Mouse (Mus musculus) T-helper 1 cell (primary cell): Measurements from ENCODE around the gene Galnt16.

Experiments
- in situ Hi-C: fragments of 300-600 bp; cut with MboI, MseI; formaldehyde crosslinking; loops from one replicate; pipeline ENCODE4 v1.15.1; 2025; ENCODE audit warnings: high pct_unique_total_duplicates

Gene Galnt16

DNA sequence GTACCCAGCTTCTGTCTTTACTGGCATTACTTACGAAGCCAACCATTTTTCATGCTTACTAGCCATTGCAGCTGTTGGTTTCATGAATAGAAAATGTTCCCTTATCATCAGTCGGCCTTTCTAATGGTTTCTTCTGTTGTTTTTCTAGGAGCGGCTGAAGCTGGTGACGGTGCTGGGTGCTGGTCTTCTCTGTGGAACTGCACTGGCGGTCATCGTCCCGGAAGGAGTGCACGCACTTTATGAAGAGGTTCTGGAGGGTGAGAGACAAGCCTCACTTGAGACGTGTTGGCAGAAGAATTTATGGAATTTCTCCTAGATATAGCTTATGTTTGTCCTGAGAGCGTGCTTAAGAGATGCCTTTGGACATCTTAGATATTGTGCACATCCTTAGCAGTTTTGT, 144.2 kb downstream of the Galnt16 start:
- in situ Hi-C loops, result no loop called here

DNA sequence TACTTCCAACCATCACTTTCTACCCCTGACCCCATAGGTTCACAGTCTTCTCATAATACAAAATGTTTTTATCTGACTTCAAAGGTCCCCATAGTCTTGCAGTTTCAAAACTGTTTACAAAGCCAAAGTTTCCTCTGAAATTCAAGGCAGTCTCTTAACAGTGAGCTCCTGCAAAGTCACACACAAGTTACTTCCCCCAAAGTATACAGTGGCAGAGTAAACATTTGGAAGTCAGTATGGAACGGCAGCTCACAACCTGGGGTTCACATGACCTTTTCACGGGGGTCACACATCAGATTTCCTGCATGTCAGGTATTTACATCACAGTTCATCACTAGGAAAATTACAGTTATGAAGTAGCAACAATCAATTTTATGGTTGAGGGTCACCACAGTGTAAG, 145.9 kb downstream of the Galnt16 start:
- in situ Hi-C loops, result no loop called here

DNA sequence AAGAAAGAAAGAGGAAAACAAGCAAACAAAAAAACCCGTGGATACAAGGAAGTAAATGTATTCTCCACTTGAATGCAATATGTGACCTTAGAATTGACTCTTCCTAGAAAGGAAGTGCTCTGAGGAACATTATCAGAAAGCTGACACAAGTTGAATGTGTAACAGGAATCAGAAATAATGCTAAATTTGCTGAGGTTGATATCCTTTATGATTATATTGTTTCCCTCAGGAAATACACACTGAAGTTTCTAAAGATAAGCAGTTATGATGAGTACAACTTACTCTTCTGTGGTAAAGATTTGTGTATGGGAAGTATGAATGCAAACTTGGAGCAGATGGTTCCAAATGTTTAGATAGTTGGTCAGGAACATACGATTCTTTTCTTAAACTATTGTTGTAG, 150.3 kb downstream of the Galnt16 start:
- in situ Hi-C loops, result no loop called here

DNA sequence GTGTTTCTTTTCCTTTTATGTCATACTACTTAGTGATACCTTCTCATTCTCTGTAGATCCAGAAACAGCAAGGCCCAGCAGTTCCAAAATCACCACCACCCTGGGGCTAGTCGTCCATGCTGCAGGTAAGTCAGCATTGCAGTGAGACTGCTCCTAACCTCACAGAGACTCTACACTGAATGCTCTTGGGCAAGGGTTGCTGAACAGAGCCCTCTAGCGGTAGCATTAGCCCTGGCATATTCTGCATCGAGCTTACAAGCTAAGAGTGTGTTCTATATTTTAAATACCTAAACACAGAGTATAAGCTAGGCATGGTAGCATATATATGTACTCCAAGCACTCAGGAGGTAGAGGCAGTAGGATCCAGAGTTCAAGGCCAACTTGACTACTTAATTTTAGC, 155.1 kb downstream of the Galnt16 start:
- in situ Hi-C loops, result no loop called here
